In the genomic region with DNA sequence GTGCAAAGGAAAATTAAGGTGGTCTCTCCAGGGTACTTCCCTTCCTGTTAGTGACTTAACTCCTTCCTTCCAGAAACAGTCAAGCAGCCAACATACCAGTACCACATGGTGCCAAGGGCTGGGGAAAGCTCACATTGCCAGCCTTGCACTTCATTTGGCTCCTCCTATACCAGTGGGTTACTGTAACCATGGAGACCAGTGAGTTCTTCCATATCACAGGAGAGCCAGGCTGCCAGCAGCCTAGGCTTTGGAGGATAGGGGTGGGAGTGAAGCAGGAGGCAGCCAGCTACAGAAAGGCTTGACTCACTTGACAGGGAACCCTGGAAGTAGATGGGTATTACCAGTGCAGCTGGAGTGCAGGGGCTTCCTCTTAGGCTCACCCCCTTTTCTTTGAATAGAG, we compare ENCODE assay signal across 10 mouse cellular contexts. TPM values are rescaled to one million over a fixed set of nuclear protein-coding genes. Genes with fewer than 3 reads are reported as not detected.
DNase-seq lines count a peak whose midpoint lies in the region; ATAC-seq and TF ChIP-seq lines count a peak whose summit lies in the region.
"Had no signal": no experiment of that assay in that cellular context is flagged by ENCODE, and none has a peak within 500 bp of the region (broad histone marks: within the 10 kb centered on the region; RNA-seq: fewer than 3 reads in every experiment).

No protein-coding gene starts in this region.

- H3K4me2 ChIP-seq in lung, embryonic 16.5 days (ENCODE audit: low read depth, low read length), result no peak overlapping the region

- intact Hi-C loops in left cerebral cortex, adult 2 months (cut with DNase I), result loop anchor here (2.0 kb wide), 1 partner anchor 42 kb away; a partner anchor contains a TSS

- H3K4me3 ChIP-seq in lung, embryonic 16.5 days (ENCODE audit: low read length), result no peak overlapping the region
- H3K4me3 ChIP-seq in left cerebral cortex, adult 2 months, result no peak overlapping the region
- H3K4me3 ChIP-seq: megakaryocyte, embryonic 14.5 days had no signal

- H3K9me3 ChIP-seq in lung, embryonic 16.5 days (ENCODE audit: control insufficient read depth, low read length), result no peaks in the 10 kb centered on the region
- H3K9me3 ChIP-seq: megakaryocyte, embryonic 14.5 days had no signal

- H3K27ac ChIP-seq in lung, embryonic 16.5 days (ENCODE audit: low read length), result no peak overlapping the region
- peak overlapping the region; percentile 78 for H3K27ac ChIP-seq in left cerebral cortex, adult 2 months

- peak; percentile 65 for ATAC-seq in lung, embryonic 16.5 days (ENCODE audit: low read depth)

- H3K4me1 ChIP-seq in lung, embryonic 16.5 days (replicated peaks; ENCODE audit: control insufficient read depth, insufficient read depth, low read length), result peaks cover 38% of the 10 kb centered on the region

- TF ChIP-seq CTCF in left cerebral cortex, adult 2 months (IDR thresholded peaks at IDR 0.05), result no peak

- no peaks in the 10 kb centered on the region for H3K36me3 ChIP-seq in lung, embryonic 16.5 days (ENCODE audit: control insufficient read depth, insufficient read depth, low read length)

- H3K9ac ChIP-seq in lung, embryonic 16.5 days (ENCODE audit: low read length), result no peak overlapping the region

- H3K27me3 ChIP-seq in lung, embryonic 16.5 days (ENCODE audit: control insufficient read depth, insufficient read depth, low read depth, low read length), result no peaks in the 10 kb centered on the region
- H3K27me3 ChIP-seq: megakaryocyte, embryonic 14.5 days had no signal

- peak; percentile 73 to 78 for DNase-seq in cerebellum, postnatal 10 days
- DNase-seq in cerebellum, adult 8-10 months, result no peak
- DNase-seq in lung, postnatal 10 days, result no peak
- peak; percentile 53 to 71 for DNase-seq in left cerebral cortex, adult 2 months (ENCODE audit: extremely low spot score in 1 of 2, low spot score in 2 of 2)
- DNase-seq in right cerebral cortex, postnatal 10 days (ENCODE audit: low spot score in 2 of 2), result peak; percentile 80 to 90
- no peak for DNase-seq in gastrocnemius, adult 18-20 months (ENCODE audit: low spot score)
- no peak for DNase-seq in adipocyte (ENCODE audit: low spot score)
- DNase-seq: cerebellum, adult 2 months had no signal

RNA-seq across cellular contexts. Expression of a gene that starts 31.9 kb away (rescaled TPM):
- polyA plus RNA-seq in lung, embryonic 16.5 days (2015; fragmentation: Nextera tagmentation; extraction: Ambion mirVana), result 5.9 and 8.5 TPM in 2 replicates
- 10 to 100 TPM; 14.3 to 14.7 TPM for total RNA-seq in left cerebral cortex, adult 2 months (2021)
- total RNA-seq in gastrocnemius, adult 18-20 months (2021), result 1 to 10 TPM; 2.2 to 2.7 TPM

RNA-seq across cellular contexts. Expression of a gene that starts 42.6 kb away (rescaled TPM):
- 33.4 and 35.0 TPM in 2 replicates for polyA plus RNA-seq in lung, embryonic 16.5 days (2015; fragmentation: Nextera tagmentation; extraction: Ambion mirVana)
- 100 to 1,000 TPM; 133 to 148 TPM for total RNA-seq in left cerebral cortex, adult 2 months (2021)
- total RNA-seq in gastrocnemius, adult 18-20 months (2021), result 10 to 100 TPM; 34.4 to 39.5 TPM

RNA-seq across cellular contexts. Expression of a gene that starts 58.1 kb away (rescaled TPM):
- 54.3 and 56.1 TPM in 2 replicates for polyA plus RNA-seq in lung, embryonic 16.5 days (2015; fragmentation: Nextera tagmentation; extraction: Ambion mirVana)
- 10 to 100 TPM; 35.7 to 37.4 TPM for total RNA-seq in left cerebral cortex, adult 2 months (2021)
- 10 to 100 TPM; 11.6 to 12.2 TPM for total RNA-seq in gastrocnemius, adult 18-20 months (2021)

Comparison
In these comparisons a context has a peak if more than half of its experiments do, and no peak if none do; other contexts are left out.
1. DNase-seq: peak in cerebellum, postnatal 10 days (2 of 2), left cerebral cortex, adult 2 months (2 of 2) and right cerebral cortex, postnatal 10 days (2 of 2); none in cerebellum, adult 8-10 months (single experiment), lung, postnatal 10 days (single experiment), gastrocnemius, adult 18-20 months (single experiment) and adipocyte (single experiment).
2. RNA of a gene that starts 31.9 kb away (total RNA-seq): 14.3 to 14.7 TPM in left cerebral cortex, adult 2 months; 2.2 to 2.7 TPM in gastrocnemius, adult 18-20 months; every median in the first group is over 4 times any median in the second.